Mouse (Mus musculus) ES-Bruce4 (cell line): ENCODE measurements around the gene Kcns3.

Source experiments
- CTCF ChIP-seq: IDR thresholded peaks from one replicate; pipeline ENCODE4 v1.8.1; 2011; ENCODE audit warnings: low read depth, low read length
- POLR2A ChIP-seq: IDR thresholded peaks from one replicate; pipeline ENCODE4 v1.8.1; 2011; ENCODE audit warnings: low read length; ENCODE audit not compliant: insufficient read depth

DNA sequence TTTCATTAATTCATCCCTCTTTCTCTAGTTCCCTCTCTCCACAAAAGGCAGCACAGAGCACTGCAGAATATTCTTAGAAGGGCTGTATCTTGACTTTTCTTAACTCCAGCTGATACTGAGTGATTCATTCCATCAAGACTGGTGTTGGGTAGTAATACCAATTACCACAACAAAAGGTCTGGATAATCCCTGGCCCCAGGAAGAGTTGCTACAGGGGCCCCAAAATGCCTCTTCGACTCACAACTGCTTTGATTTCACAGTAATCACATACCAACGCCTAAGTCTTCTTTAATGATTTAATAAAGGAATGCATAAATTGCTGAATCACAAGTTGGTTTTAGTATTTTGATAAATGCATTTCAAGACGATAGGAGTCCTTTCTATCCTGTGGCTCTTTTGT, 21.7 kb downstream of the Kcns3 start:
- no peak for TF ChIP-seq CTCF
- TF ChIP-seq POLR2A = no peak
